Mouse (Mus musculus): ENCODE data around the gene Ptprn2. TPM values are rescaled to one million over a fixed set of nuclear protein-coding genes. Genes with fewer than 3 reads are reported as not detected.

Ptprn2 gene
- polyA plus RNA-seq, 1 experiment = 0.37 TPM

DNA sequence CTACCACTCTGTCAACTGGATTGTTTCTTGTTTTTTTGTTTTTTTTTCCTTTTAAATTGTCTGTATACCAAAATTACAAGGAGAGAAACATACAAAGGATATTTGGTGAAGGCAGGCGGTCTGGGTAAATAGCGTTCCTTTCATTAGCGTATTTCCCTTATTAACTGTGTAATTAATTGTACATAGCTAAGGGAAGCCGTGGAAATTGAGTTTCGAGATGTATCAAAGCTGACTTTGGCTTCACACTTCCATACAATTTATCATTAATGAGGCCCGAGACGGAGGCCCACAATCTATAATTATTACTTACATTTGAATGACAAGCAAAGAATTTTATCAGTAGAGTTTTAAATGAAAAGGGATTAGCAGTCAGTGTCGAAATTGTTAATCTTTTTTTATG lies 712.6 kb downstream of the Ptprn2 start:
- Histone ChIP-seq H3K27me3 (ENCODE audit: control insufficient read depth, insufficient read depth, low read length, poor library complexity, severe bottlenecking) (no peaks in the 10 kb centered on the region), H3K36me3 (ENCODE audit: control insufficient read depth, insufficient read depth, low read length, poor library complexity, severe bottlenecking) (no peaks in the 10 kb centered on the region), H3K27ac (ENCODE audit: insufficient read depth, low read length) (no peak overlapping the region), H3K4me1 (ENCODE audit: control insufficient read depth, insufficient read depth, low read length) (no peaks in the 10 kb centered on the region), H3K9ac (ENCODE audit: low read depth, poor library complexity, severe bottlenecking) (no peak overlapping the region), H3K4me3 (ENCODE audit: low read depth, low read length) (no peak overlapping the region), H3K9me3 (replicated peaks; ENCODE audit: control insufficient read depth, insufficient read depth, low read length, poor library complexity, severe bottlenecking) (no peaks in the 10 kb centered on the region)
- TF ChIP-seq CTCF (IDR thresholded peaks at IDR 0.05; ENCODE audit: low read depth, low read length) (no peak), POLR2A (IDR thresholded peaks at IDR 0.05; ENCODE audit: insufficient read depth, low read length) (no peak), EP300 (IDR thresholded peaks at IDR 0.05; ENCODE audit: insufficient read depth, low read depth, low read length) (no peak)

- H3K4me1 ChIP-seq (ENCODE audit: control insufficient read depth, insufficient read depth, low read length) = no peaks in the 10 kb centered on the region
- TF ChIP-seq CTCF (IDR thresholded peaks at IDR 0.05; ENCODE audit: low read depth, low read length) (no peak), POLR2A (IDR thresholded peaks at IDR 0.05; ENCODE audit: insufficient read depth, low read length) (no peak), EP300 (IDR thresholded peaks at IDR 0.05; ENCODE audit: insufficient read depth, low read depth, low read length) (no peak)
- no peak overlapping the region for H3K9ac ChIP-seq (ENCODE audit: low read depth, poor library complexity, severe bottlenecking)
- H3K27ac ChIP-seq (ENCODE audit: insufficient read depth, low read length) = no peak overlapping the region
- H3K27me3 ChIP-seq (ENCODE audit: control insufficient read depth, insufficient read depth, low read length, poor library complexity, severe bottlenecking) = no peaks in the 10 kb centered on the region
- no peaks in the 10 kb centered on the region for H3K9me3 ChIP-seq (replicated peaks; ENCODE audit: control insufficient read depth, insufficient read depth, low read length, poor library complexity, severe bottlenecking)
- H3K36me3 ChIP-seq (ENCODE audit: control insufficient read depth, insufficient read depth, low read length, poor library complexity, severe bottlenecking) = no peaks in the 10 kb centered on the region
- no peak overlapping the region for H3K4me3 ChIP-seq (ENCODE audit: low read depth, low read length)
Observed at GRCm38 (mm10) chr12:117200117-117200516, 714.6 kb downstream of the Ptprn2 start.

- Histone ChIP-seq H3K9ac (ENCODE audit: low read depth, poor library complexity, severe bottlenecking) (no peak overlapping the region), H3K27ac (ENCODE audit: insufficient read depth, low read length) (no peak overlapping the region), H3K4me1 (ENCODE audit: control insufficient read depth, insufficient read depth, low read length) (no peaks in the 10 kb centered on the region), H3K36me3 (ENCODE audit: control insufficient read depth, insufficient read depth, low read length, poor library complexity, severe bottlenecking) (no peaks in the 10 kb centered on the region), H3K9me3 (replicated peaks; ENCODE audit: control insufficient read depth, insufficient read depth, low read length, poor library complexity, severe bottlenecking) (no peaks in the 10 kb centered on the region), H3K4me3 (ENCODE audit: low read depth, low read length) (no peak overlapping the region), H3K27me3 (ENCODE audit: control insufficient read depth, insufficient read depth, low read length, poor library complexity, severe bottlenecking) (no peaks in the 10 kb centered on the region)
- TF ChIP-seq CTCF (IDR thresholded peaks at IDR 0.05; ENCODE audit: low read depth, low read length) = no peak
- no peak for TF ChIP-seq POLR2A (IDR thresholded peaks at IDR 0.05; ENCODE audit: insufficient read depth, low read length)
- no peak for TF ChIP-seq EP300 (IDR thresholded peaks at IDR 0.05; ENCODE audit: insufficient read depth, low read depth, low read length)
Observed at GRCm38 (mm10) chr12:117200590-117200989, 715.1 kb downstream of the Ptprn2 start.

DNA sequence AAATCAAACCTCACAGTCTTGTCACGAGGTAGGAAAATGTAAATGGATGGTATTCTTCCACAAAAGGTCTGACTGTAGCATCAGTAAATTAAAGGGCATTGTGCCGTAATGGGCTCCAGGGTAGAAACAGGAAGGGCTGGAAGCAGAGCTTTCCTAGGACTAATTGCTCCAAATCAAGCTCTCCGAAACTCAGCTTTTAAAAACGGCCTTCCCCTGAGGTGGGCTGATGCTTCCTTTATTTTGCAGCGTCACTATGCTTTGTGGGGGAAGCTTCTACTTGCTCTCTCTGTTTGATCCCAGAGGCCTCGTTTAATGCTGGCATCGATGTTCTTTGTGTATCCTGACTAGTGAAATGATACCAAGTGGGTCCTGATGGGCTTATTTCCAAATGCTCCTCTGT lies 718.0 kb downstream of the Ptprn2 start:
- H3K36me3 ChIP-seq (ENCODE audit: control insufficient read depth, insufficient read depth, low read length, poor library complexity, severe bottlenecking) = no peaks in the 10 kb centered on the region

DNA sequence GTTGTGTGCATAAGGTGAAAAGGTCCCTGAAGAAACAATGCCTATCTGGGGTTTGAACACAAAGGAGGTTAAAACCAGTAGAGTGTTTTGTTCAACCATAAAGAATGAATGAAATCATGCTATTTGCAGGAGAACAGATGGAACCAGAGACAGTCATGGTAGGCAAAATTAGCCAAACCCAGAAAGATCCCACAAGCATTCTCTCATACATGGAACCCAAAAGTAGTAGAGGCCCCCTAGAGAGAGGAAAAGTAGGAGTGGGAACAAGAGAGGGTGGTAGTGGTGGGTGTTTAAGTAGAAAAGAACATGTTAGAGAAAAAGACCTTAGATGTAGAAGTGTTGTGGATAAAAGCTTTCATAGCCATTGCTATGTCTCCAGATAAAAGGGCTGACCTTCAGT lies 719.4 kb downstream of the Ptprn2 start:
- Histone ChIP-seq H3K27me3 (ENCODE audit: control insufficient read depth, insufficient read depth, low read length, poor library complexity, severe bottlenecking) (no peaks in the 10 kb centered on the region), H3K4me3 (ENCODE audit: low read depth, low read length) (no peak overlapping the region), H3K36me3 (ENCODE audit: control insufficient read depth, insufficient read depth, low read length, poor library complexity, severe bottlenecking) (no peaks in the 10 kb centered on the region), H3K9ac (ENCODE audit: low read depth, poor library complexity, severe bottlenecking) (no peak overlapping the region), H3K9me3 (replicated peaks; ENCODE audit: control insufficient read depth, insufficient read depth, low read length, poor library complexity, severe bottlenecking) (no peaks in the 10 kb centered on the region), H3K4me1 (ENCODE audit: control insufficient read depth, insufficient read depth, low read length) (no peaks in the 10 kb centered on the region), H3K27ac (ENCODE audit: insufficient read depth, low read length) (no peak overlapping the region)
- TF ChIP-seq EP300 (IDR thresholded peaks at IDR 0.05; ENCODE audit: insufficient read depth, low read depth, low read length) (no peak), CTCF (IDR thresholded peaks at IDR 0.05; ENCODE audit: low read depth, low read length) (no peak), POLR2A (IDR thresholded peaks at IDR 0.05; ENCODE audit: insufficient read depth, low read length) (no peak)

More for the DNA sequence above, 718.0 kb downstream of the Ptprn2 start:
- Histone ChIP-seq H3K9me3 (replicated peaks; ENCODE audit: control insufficient read depth, insufficient read depth, low read length, poor library complexity, severe bottlenecking) (no peaks in the 10 kb centered on the region), H3K27me3 (ENCODE audit: control insufficient read depth, insufficient read depth, low read length, poor library complexity, severe bottlenecking) (no peaks in the 10 kb centered on the region), H3K4me3 (ENCODE audit: low read depth, low read length) (no peak overlapping the region), H3K4me1 (ENCODE audit: control insufficient read depth, insufficient read depth, low read length) (no peaks in the 10 kb centered on the region), H3K9ac (ENCODE audit: low read depth, poor library complexity, severe bottlenecking) (no peak overlapping the region), H3K27ac (ENCODE audit: insufficient read depth, low read length) (no peak overlapping the region)
- TF ChIP-seq EP300 (IDR thresholded peaks at IDR 0.05; ENCODE audit: insufficient read depth, low read depth, low read length) = no peak
- TF ChIP-seq CTCF (IDR thresholded peaks at IDR 0.05; ENCODE audit: low read depth, low read length) = no peak
- no peak for TF ChIP-seq POLR2A (IDR thresholded peaks at IDR 0.05; ENCODE audit: insufficient read depth, low read length)

DNA sequence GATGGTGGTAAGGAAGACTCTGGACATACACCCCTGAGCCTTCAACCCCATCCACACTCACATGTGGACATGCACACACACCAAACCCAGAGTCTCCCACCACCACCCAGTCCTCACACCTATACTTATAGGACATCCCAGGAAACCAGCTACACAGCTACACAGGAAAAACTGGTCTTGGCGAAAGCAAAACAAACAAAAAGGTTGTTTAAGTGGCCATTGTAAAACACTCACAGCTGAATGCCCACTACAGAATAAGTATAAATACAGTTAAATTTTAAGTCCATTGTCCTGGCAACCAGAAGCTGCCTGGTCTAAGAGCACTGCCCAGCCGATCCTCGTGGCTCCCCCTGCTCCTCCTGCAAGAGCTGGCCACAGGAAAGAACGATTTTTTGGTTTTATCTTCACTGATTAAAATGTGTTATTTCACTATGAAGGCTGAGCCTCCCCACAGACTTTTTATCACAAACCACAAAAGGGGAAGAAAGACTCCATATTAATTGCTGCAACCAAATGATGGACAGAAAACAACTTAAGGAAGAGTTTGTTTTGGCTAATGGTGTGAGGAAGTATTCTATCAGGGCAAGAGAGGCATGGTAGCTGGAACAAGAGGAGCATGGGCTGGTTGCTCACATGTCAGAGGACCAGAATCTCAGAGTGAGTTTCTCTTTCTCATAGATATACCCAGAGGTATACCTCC lies 722.1 kb downstream of the Ptprn2 start:
- no peaks in the 10 kb centered on the region for H3K4me1 ChIP-seq (ENCODE audit: control insufficient read depth, insufficient read depth, low read length)
- H3K27me3 ChIP-seq (ENCODE audit: control insufficient read depth, insufficient read depth, low read length, poor library complexity, severe bottlenecking) = no peaks in the 10 kb centered on the region
- no peak overlapping the region for H3K27ac ChIP-seq (ENCODE audit: insufficient read depth, low read length)
- no peak for TF ChIP-seq EP300 (IDR thresholded peaks at IDR 0.05; ENCODE audit: insufficient read depth, low read depth, low read length)
- no peak for TF ChIP-seq CTCF (IDR thresholded peaks at IDR 0.05; ENCODE audit: low read depth, low read length)
- TF ChIP-seq POLR2A (IDR thresholded peaks at IDR 0.05; ENCODE audit: insufficient read depth, low read length) = no peak
- no peak overlapping the region for H3K4me3 ChIP-seq (ENCODE audit: low read depth, low read length)
- no peak overlapping the region for H3K9ac ChIP-seq (ENCODE audit: low read depth, poor library complexity, severe bottlenecking)
- H3K36me3 ChIP-seq (ENCODE audit: control insufficient read depth, insufficient read depth, low read length, poor library complexity, severe bottlenecking) = no peaks in the 10 kb centered on the region
- H3K9me3 ChIP-seq (replicated peaks; ENCODE audit: control insufficient read depth, insufficient read depth, low read length, poor library complexity, severe bottlenecking) = no peaks in the 10 kb centered on the region

All from ES-Bruce4 (cell line).